Mouse (Mus musculus) erythroblast, embryonic 14.5 days (primary cell): ENCODE data around the gene G0s2.

Source experiments
- GATA1 ChIP-seq: IDR thresholded peaks from 2 replicates; pipeline ENCODE4 v1.6.1; 2012; ENCODE audit warnings: low read length, inconsistent platforms, mixed read lengths
- TAL1 ChIP-seq: IDR thresholded peaks from 3 replicates; pipeline ENCODE4 v1.6.1; 2012; ENCODE audit warnings: low read length, inconsistent platforms, mixed read lengths

- no peak for TF ChIP-seq GATA1
- no peak for TF ChIP-seq TAL1
Measured at GRCm38 (mm10) chr1:193255488-193256288, 17.3 kb downstream of the G0s2 start.
